Mouse (Mus musculus): ENCODE measurements around the gene Fnbp1.

Fnbp1 gene

DNA sequence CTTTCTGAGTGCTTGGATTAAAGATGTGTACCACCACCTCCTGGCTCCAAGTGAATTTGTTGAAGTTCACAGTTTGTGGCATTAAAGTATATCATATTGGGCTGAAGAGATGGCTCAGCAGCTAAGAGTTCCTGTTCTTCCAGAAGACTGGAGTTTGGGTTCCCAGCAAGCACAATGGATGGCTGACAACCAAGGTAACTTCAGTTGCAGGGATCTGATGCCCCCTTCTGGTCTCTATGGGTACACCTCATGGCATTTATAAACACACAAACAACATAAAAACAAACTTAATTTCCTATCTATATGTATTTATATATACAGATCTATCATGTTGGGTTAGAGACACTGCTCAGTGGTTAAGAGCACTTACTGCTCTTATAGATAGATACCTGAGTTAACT, 9.0 kb upstream of the Fnbp1 start:
- no peak for DNase-seq (ENCODE audit: low read depth, low spot score)

DNA sequence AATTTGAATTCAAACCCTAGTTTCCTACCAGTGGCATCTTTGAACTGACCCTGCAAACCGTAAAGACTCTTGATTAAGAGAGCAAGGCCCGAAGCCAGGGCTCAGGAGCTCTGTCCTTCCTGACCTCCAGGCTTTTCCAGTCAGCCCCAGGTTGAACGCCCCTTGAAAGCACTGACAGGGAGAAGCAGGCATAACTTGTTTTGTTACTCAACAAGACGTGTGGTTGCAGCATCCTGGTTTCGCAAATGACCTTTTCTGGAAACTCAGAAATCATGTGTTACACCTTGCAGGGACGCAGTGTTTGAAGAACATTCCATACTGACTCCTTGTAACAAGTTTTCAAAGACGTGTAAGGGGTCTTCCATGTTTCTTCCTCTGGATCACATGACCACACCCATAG, 5.2 kb upstream of the Fnbp1 start:
- DNase-seq (ENCODE audit: low read depth, low spot score): no peak

DNA sequence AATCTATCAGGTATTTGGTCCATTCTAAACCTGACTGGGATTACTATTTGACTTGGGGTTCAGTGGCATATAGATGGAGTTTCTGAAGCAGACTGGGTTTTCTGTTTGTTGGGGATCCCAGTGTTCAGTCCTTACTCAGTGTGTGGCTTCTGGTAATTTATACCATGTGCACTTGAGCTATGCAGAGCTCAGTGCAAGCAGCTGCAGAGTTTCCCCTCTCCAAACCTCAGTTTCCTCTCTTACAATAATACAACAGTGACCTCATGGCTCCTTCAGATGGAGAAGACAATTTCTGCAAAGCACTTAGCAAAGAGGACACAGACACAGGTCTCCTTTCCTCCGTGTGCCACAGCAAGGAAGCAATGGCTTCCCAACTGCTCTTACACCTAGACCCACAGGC, 3.1 kb upstream of the Fnbp1 start:
- DNase-seq (ENCODE audit: low read depth, low spot score): no peak

DNA sequence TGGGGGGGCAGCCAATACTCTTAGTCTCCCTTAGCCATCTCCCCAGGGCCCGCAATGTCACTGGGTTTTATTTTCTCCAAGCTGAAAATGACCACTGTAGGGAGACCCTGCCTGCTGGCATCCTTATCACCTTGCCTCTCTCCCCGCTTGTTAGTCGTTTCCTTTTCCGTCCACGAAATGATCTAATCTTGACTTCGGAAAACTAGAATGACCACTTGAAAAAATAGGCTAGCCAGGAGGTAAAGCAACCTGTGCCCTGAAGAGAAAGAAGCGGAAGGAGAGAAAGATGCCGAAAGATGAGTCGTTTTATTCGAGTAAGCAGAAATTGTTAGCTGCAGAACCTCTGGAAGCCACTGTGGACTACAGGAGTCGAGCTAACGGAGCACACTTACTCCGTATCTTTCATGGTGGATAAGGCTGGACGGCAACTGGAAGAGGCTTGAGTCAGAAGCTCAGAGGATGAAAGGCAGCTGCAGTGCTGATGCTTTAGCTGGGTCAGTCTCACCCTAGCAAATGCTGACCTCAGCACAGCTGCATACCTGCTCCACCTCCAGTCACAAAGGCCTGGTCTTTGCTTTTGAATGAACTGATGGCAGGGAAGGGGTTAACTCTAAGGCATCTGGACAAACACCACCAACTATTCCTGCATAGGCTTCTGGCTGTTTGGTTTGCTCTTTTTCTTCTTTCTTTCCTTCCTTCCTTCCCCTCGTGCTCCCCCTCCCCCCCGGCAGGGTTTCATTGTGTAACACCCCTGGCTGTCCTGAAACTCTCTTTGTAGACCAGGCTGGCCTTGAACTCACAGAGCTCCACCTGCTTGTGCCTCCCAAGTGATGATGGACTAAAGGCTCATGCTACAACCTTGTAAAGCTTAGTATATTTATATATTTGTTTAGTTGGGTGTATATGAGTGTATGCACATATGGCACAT, 2.2 kb upstream of the Fnbp1 start:
- DNase-seq (ENCODE audit: low read depth, low spot score): no peak

DNA sequence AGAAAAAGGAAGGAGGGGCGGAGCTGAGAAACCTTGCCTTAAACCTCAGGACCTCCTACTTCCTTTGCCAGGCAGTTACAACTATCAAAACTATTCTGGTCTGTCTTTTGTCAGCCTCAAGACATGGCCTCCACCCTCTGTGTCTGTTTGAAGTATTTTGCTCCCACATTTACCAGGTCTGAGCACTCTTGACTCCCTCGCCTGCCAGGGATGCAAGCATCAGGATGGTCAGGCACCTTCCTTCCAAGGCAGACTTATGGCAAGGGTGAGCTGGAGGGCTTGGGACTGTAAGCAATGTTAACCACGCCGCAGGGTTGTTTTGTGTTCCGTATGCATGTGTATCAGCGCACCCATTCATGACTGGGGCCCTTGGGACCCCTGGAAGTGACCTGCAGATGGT, 1.5 kb upstream of the Fnbp1 start:
- no peak for DNase-seq (ENCODE audit: low read depth, low spot score)

DNA sequence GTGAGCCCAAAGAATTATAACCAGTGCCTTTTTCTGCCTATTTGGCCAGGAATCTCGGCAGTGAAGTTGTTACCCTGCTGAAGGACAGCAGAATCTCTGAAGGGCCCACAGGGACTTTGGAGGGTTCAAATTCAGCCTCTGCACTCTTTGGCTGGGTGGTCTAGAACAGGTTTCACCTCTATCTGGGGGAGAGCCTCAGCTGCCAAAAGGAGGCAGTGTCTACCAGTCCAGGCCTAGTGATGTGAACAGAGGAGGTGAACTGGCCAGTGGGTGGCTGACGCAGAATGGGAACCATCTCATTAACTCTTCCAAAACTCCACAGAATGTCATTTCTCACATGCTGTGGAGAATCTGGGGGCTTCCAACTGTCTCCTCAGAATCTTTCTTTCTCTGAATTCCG, 697 bp upstream of the Fnbp1 start:
- DNase-seq (ENCODE audit: low read depth, low spot score): no peak

DNA sequence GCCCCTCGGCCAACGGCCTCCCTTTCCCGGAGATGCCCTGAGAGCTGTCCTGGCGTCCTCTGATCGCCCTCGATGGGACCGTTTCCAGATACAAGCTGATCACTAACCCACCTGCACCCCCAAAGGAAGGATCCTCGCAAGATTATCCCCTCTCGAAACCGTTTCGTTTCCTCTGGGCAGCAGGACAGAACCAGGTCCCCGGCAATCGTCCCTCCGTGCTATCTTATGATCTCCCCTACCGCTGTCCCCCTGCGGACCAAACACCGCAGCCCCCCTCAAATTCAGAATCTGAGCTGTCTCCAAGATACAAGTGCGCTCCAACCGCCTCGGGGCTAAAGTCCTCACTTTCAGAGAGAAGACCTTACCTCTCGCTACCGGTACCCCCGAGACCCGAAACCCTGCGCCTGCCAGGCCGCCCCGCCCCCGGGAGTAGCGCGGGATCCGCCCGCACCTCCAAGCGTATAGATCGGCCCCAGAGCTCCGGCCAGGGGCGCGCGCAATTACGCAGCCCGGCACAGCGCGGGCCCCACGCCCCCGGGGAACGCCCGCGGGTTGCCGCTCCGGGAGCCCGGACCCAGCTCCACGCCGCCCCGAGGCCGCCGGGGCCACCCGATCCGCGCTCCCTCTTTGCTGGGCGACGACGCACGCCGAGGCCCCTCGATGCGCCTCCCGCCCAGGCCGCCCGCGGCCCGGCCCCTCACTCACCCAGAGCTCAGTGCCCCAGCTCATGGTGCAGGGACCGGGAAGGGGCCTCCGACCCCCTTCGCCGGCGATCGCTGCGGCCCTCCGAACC, 538 bp downstream of the Fnbp1 start:
- DNase-seq (ENCODE audit: low read depth, low spot score): no peak

DNA sequence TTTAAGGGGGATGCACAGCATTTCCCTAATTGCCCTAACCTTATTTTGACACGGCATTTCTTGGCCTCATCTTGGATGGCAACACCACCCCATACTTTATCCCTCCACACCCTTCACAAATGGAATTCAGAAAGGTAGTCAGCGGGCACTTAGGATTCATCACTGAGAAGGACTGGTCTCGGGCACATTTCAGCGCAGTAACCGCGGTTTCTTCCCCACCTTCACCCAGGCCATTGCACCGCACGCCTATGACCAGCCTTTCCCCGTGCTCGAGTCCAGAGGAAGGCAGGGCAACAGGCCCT, 1.1 kb downstream of the Fnbp1 start:
- no peak for DNase-seq (ENCODE audit: low read depth, low spot score)

DNA sequence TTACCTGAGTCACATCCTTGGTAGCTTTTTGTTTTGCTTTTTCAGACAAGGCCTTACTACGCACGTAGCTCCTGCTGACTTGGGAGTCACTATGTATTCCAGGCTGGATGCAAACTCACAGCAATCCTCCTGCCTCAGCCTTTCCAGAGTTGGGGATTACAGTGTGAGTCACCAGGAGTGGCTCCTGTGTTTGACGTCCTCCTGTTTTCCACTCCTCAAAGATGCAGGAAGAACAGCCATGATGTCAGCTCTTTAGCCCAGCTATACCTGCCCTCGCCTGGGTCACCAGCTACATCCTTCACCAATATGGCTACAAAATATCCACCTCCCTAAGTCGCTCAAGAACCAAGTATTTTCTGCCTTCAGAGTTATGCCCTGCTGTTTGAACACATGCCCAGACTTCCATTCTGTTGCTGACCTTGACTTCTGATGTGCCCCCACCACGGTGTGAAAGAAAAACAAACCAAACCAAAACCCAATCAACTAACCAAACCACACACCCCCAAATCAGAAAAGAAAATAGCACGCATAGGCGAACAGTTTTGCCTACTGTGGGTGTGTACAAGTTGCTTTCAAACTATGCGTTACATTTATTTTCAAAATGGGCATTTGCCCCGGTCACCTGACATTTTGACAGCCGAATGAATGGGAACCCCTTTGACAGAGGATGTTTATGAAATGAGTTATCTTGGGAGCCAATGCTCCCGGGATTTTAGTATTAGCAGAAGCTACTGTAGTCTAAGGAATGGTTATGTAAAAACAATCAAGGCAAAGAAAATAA, 1.6 kb downstream of the Fnbp1 start:
- no peak for DNase-seq (ENCODE audit: low read depth, low spot score)

DNA sequence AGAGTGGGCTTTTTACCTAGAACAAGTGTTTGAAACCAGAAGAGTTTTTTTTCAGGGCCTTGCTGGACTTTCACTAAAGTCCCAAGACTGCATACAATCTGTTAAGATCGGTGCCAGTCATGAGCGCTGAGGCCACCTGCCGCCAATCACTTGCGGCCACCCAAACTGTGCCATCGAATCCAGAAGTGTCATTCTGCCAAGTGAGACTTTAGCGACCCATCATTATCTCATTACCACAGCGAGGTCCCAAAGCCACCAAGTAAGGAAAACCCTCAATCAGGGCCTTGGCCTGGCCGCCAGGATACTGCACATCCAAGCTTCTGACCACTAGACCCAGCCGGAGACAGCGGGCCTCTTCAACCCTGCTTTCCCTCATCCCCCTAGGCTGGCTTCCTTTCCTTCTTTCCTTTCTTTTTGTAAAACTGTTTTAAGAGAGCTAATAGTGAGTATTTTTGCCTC, 2.6 kb downstream of the Fnbp1 start:
- no peak for DNase-seq (ENCODE audit: low read depth, low spot score)

DNA sequence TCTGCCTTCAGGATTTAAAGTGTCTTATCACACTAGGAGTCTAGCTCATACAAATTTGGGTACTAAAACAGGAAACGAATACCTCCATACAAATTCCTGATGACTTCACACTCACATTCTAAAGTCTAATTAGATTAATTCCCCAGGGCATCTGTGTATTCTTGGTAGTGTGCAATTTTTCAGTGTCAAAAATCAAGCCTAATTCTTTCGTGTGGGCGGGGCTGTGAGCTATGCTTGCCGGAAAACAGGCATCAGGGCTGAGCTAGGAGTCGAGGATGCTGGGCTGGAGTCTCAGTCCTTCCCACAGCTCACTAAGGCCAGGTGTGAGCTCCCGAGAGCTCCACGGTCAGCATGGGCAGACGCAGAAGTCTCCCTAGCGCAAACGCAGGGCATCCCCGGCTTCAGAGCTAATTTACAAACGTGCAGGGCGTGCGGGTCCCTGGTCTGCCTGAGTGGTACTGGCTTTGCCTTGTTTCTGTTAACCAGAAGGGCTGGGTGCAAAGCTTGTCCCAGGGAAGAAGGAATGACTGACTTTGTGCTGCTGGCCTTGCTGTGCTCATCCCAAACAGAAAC, 4.7 kb downstream of the Fnbp1 start:
- no peak for DNase-seq (ENCODE audit: low read depth, low spot score)

DNA sequence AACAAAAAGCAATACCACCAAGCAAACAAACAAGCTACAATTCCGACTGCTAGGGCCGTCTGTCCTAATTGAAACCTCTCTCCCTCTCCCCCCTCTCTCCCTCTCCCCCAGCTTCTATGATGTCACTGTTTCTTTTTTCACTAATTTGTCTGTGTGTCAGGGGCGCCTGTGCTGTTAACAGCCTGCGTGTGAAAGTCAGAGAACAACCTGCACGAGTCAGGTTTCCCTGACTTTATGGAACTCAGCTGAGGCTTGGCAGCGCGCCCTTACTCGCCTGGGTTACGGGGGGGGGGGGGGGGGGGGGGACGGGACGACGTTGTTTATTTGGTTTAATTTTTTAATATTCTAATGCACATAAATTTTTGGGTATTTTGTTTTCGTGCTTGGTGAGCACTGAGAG, 5.5 kb downstream of the Fnbp1 start:
- DNase-seq (ENCODE audit: low read depth, low spot score): no peak

DNA sequence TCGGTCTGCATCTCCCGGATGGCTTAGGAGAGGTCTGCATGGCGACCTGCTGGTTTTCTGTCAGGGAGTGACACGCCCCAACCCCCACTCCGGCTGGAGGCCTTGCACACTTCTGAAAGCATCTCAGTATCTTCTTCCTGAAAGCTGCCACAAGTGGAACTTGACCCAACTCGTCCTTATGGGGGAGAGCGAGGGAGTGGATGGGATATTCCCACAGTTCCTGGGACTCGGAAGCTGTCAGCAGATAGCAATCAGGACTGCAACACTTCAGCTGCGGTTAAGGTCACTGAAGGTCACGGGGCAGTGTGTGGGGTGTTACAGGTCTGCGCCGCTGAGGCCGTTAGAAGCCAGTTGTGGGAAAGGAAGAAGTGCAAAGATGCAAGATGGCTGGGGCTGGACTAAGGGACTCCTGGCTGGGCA, 6.3 kb downstream of the Fnbp1 start:
- DNase-seq (ENCODE audit: low read depth, low spot score): no peak

DNA sequence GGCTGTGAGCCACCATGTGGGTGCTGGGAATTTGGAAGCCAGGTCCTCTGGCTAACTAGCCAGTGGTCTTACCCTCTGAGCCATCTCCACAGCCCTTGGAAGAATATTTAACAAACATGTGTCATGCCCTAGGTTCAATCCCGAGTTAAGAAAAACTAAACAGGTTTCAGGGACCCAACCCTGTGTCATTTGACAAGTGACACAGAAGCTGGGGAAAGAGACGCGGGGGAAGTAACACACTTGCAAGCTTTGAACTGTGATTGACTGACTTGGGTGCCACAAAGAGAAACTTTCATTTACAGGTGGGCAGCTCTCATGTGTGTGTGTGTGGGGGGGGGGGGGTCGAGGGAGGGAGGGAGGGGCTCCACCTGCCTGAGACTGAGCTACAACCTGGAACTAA, 7.8 kb downstream of the Fnbp1 start:
- no peak for DNase-seq (ENCODE audit: low read depth, low spot score)

DNA sequence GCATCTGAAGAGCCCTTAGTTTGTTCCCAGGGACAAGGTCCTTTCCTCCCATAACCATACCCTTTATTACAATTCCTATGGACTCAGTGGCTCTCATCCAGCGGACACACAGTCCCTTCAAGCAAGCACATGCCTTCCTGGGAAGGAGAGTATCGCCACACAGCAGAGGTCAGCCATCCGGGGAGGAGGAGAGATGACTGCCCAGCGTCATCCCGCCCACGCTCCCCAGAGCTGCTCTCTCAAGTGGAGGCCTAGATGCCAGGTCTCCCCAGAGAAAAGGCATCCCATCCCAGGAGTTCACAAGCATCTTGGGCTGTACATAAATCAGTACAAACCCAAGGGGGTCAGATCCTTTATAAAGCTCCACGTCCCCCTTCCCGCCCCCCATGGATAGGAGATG, 9.1 kb downstream of the Fnbp1 start:
- no peak for DNase-seq (ENCODE audit: low read depth, low spot score)

DNA sequence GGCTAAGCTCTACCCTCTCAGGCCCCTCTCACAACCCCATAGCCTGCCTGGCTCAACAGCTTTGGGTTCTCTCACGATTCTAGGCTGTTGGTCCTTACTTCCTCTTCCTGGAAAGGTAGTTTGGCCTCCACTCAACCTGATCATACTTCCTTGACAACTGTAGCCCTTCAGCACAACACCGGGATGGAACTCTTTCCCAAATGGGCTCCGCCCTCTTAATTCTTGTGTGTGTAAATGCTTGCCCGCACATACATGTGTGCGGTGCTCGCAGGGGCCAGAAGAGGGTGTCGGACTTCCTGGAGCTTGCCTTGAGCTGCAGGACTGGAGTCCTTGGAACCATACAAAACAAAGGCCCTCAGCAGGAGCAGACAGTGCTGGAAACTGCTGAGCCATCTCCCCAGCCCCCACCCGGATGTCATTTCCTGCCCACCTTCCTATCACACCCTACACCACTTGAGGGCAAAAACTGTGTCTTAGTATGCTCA, 11.0 kb downstream of the Fnbp1 start:
- no peak for DNase-seq (ENCODE audit: low read depth, low spot score)

DNA sequence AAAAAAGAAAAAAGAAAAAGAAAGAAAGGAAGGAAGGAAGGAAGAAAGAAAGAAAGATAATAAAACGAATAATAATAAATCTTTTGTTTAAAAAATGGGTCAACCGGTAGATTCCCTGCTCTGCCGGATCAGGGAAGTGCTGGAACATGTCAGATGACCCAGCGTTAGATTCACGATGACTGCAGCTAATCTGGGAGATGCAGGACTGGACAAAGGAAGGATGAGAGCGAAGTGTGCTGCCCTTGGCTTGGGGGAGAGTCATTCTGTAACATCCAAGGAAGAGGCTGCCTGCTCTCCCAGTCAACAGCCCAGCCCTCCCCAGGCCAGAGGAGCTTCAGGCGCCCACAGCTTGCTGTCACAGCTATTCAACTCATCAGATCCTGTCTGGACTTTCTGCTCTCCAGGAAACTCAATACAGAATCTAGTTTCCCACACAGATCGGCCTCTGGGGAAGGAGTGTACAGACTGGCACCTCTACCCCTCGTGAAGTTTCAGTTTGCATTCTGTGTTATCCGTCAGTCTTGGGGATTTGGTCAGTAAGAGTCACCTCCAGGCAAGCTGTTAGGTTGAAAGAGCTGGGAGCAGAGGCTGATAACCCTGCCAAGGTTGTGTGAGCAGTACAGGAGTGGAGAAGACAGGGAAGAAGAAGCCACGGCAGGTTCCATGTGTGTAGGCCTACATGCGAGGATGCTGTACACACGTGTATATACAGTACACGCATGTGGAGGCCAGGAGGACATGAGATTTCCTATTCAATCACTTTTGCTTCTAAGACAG, 11.9 kb downstream of the Fnbp1 start:
- no peak for DNase-seq (ENCODE audit: low read depth, low spot score)

DNA sequence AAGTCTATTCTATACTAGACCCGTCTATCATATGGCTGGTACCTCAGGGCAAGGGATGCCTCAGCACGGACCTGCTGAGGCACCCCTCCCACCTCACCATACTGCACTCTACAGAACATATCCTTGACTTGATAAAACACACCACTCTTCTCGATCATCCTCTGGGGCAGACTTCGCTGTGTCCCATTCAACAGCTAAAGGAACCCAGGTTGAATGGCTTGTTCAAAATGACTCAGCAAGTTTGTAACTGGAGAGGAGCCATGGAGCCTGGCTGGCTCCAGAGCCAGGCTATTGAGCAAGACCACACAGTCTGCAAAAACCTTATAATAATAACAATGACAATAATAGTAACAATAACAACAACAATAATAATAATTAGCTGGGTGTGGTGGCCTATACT, 13.9 kb downstream of the Fnbp1 start:
- no peak for DNase-seq (ENCODE audit: low read depth, low spot score)

DNA sequence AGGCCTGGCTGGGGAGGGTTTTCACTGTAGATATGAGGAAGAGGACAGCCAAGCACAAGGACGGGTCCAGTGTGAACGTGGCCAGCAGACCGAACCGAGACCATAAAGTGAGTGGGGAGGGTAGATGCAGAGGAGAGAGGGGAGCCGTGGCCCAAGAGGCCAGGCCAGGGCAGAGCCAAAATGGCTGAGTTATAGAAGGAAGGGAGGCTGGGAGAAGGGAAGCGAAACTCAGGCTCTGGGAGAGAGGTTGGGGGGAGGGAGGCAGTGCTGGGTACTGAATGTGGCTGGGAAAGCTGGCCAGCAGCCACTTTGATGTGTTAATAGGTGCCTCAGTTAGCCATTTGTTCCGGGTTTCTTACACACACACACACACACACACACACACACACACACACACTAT, 14.6 kb downstream of the Fnbp1 start:
- DNase-seq (ENCODE audit: low read depth, low spot score): no peak

DNA sequence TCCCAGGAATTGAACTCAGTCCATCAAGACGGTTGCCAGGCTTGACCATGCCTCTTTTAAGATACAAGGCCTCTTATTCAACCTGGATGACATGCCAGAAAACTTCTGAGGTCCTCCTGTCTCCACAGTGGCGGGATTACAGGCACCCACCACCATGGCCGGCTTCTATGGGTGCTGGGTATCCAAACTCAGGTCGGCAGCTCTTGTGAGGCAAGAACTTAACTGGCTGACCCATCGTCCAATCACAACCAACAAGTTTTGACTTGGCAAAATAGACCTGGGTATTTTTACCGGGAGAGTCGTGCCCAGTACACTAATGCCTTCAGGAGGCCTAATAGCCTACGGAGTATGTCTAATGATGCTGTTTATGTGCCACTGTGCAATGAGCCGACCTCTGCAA, 15.8 kb downstream of the Fnbp1 start:
- no peak for DNase-seq (ENCODE audit: low read depth, low spot score)

DNA sequence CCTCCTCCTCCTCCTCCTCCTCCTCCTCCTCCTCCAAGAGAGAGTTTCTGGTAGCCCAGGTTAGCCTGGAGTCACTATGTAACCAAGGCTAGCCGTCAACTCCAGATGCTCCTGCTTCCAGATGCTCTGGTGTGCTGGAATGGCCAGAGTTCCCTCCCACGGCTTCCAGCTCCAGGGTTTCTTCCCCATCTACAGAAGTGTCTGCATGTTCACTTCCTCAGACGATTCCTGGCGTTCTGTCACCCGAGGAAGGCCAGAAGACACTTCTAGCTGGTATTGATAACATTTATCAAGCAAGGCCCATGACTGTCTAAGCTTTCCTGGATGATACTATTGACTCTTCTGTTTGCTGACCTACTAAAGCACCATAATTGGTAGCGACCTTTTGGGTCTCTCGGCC, 16.7 kb downstream of the Fnbp1 start:
- no peak for DNase-seq (ENCODE audit: low read depth, low spot score)
